Mouse (Mus musculus) liver, embryonic 11.5 days (tissue): ENCODE data around the gene Il22ra2. TPM values are rescaled to one million over a fixed set of nuclear protein-coding genes. Genes with fewer than 3 reads are reported as not detected.
"Not testable (repeated sequence)": the region's sequence is repeated elsewhere in the genome, so short reads cannot be mapped to it uniquely, and the experiment has no call there.

Experiments
- ATAC-seq: fragments of 200-750 bp; cut with Nextera tagmentation; replicated peaks from 2 replicates; pipeline ENCODE4 v1.8.0; 2017; ENCODE audit warnings: moderate number of reproducible peaks, mild to moderate bottlenecking, moderate TSS enrichment, moderate library complexity; ENCODE audit not compliant: low FRiP score
- DNase-seq: peaks from one replicate; pipeline ENCODE4 v3.0.0-alpha.2; 2017; ENCODE audit warnings: low spot score
- H3K27ac ChIP-seq: fragments of 300-500 bp; sonication (generic); 2 replicates; pipeline ENCODE4 v1.5.1; 2014; ENCODE audit warnings: mild to moderate bottlenecking, low read depth, low read length, control low read depth
- H3K27me3 ChIP-seq: fragments of 300-500 bp; sonication (generic); replicated peaks from 2 replicates; pipeline ENCODE4 v1.6.1; 2014; ENCODE audit warnings: low read length, mixed read lengths; ENCODE audit not compliant: control insufficient read depth, insufficient read depth
- H3K36me3 ChIP-seq: fragments of 300-500 bp; sonication (generic); 2 replicates; pipeline ENCODE4 v1.6.1; 2014; ENCODE audit warnings: mild to moderate bottlenecking, low read length, moderate library complexity, mixed read lengths; ENCODE audit not compliant: control insufficient read depth, insufficient read depth
- H3K4me1 ChIP-seq: fragments of 300-500 bp; sonication (generic); replicated peaks from 2 replicates; pipeline ENCODE4 v1.6.1; 2014; ENCODE audit warnings: low read length, mixed read lengths; ENCODE audit not compliant: control insufficient read depth, insufficient read depth
- H3K4me2 ChIP-seq: fragments of 300-500 bp; sonication (generic); 2 replicates; pipeline ENCODE4 v1.6.1; 2014; ENCODE audit warnings: mild to moderate bottlenecking, control low read depth, moderate library complexity
- H3K4me3 ChIP-seq: fragments of 300-500 bp; sonication (generic); 2 replicates; pipeline ENCODE4 v1.5.1; 2014; ENCODE audit warnings: low read depth, low read length, control low read depth
- H3K9ac ChIP-seq: fragments of 300-500 bp; sonication (generic); 2 replicates; pipeline ENCODE4 v1.6.1; 2014; ENCODE audit warnings: low read depth, low read length, control low read depth
- H3K9me3 ChIP-seq: fragments of 300-500 bp; sonication (generic); 2 replicates; pipeline ENCODE4 v1.6.1; 2016; ENCODE audit warnings: low read length, inconsistent platforms, mixed read lengths; ENCODE audit not compliant: control insufficient read depth
- WGBS: fragments of 180-500 bp; shearing (Covaris S2); extraction: QIAGEN DNeasy Blood & Tissue Kit; methylation state at CpG from one replicate; pipeline ENCODE4 v1.1.7; 2014; 5-methylcytosine and 5-hydroxymethylcytosine counted together
- polyA plus RNA-seq: library from polyadenylated mRNA; unstranded; fragments of >200 nt; fragmentation: Nextera tagmentation; extraction: Ambion mirVana; gene quantifications from 2 replicates; pipeline ENCODE4 v1.2.1, GENCODE M21; 2014

The Il22ra2 gene
- polyA plus RNA-seq, 1 experiment from 2014 or later = not detected

DNA sequence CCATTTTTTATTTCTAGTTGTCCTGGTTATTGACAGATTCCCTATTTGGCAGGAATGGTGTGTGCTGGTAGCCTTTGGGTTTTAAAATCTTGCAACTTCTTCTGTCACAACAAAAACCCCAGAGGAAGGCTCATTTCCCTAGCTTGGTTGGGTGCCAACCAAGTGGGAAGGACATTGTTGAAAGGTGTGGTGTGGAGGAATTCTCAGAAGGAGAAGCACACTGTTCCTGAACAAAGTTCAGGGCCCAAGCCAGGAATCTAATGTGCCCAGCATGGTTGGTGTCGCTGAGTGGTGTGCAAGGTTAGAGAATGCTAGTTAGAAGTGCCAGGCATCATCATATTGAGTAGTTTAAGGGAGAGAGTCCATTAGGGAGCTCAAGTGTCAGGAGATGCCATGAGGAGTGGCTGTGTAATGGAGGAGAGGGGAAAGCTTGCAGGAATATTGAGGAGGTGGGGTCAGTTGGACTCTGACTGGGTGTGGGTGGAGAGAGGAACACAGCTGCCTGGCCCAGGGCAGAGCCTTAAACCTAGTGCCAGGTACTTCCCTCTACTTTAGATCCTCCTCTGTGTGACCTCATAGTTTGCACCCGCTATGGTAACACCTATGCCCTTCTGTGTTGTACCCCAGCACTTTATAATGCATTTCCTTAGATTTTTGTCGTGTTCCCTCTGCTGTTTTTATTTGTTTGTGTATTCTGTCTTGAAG is 27.4 kb upstream of the Il22ra2 start:
- DNase-seq (no peak), ATAC-seq (no peak)
- Histone ChIP-seq H3K27me3 (no peaks in the 10 kb centered on the region), H3K4me3 (peak overlapping the region; percentile 78), H3K9ac (no peak overlapping the region), H3K36me3 (no peaks in the 10 kb centered on the region), H3K9me3 (no peaks in the 10 kb centered on the region), H3K4me1 (peaks cover 29% of the 10 kb centered on the region), H3K4me2 (peak overlapping the region; percentile 64), H3K27ac (no peak overlapping the region)
- WGBS = 79% methylated on average over 3 of the region's 3 CpGs

- DNase-seq (no peak), ATAC-seq (no peak)
- peaks cover 19% of the 10 kb centered on the region for H3K4me1 ChIP-seq
- no peak overlapping the region for H3K27ac ChIP-seq
- no peak overlapping the region for H3K4me2 ChIP-seq
- no peak overlapping the region for H3K9ac ChIP-seq
- H3K9me3 ChIP-seq = no peaks in the 10 kb centered on the region
- no peak overlapping the region for H3K4me3 ChIP-seq
- no peaks in the 10 kb centered on the region for H3K27me3 ChIP-seq
- 67% methylated on average over 4 of the region's 4 CpGs for WGBS
- H3K36me3 ChIP-seq = peaks cover 10% of the 10 kb centered on the region
Observed at GRCm38 (mm10) chr10:19596866-19597265, 24.9 kb upstream of the Il22ra2 start.

DNA sequence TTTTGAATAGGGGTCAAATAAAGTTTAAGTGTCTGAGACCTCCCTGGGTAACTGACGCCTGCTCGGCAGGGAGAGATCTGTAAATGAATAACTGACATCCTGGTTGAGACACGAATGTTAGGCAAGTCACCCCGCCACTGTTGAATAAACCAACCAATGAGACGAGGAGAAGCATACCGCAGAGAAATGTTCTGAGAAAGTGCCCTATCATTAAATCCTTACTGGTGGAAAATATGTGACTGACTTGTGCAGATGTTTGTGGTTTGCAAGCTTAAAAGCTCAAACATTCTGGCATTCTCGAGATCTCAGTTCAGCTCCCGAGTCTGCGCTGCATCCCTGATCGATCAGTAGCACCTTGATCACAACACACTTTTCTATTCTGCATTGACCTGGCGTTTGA is 23.7 kb upstream of the Il22ra2 start:
- 83% methylated on average over 11 of the region's 11 CpGs for WGBS
- H3K36me3 ChIP-seq = peaks cover 17% of the 10 kb centered on the region
- no peaks in the 10 kb centered on the region for H3K9me3 ChIP-seq
- ATAC-seq (no peak), DNase-seq (no peak)
- H3K4me3 ChIP-seq = no peak overlapping the region
- H3K9ac ChIP-seq = no peak overlapping the region
- H3K27me3 ChIP-seq = no peaks in the 10 kb centered on the region
- peaks cover 13% of the 10 kb centered on the region for H3K4me1 ChIP-seq
- H3K27ac ChIP-seq = no peak overlapping the region
- H3K4me2 ChIP-seq = no peak overlapping the region

DNA sequence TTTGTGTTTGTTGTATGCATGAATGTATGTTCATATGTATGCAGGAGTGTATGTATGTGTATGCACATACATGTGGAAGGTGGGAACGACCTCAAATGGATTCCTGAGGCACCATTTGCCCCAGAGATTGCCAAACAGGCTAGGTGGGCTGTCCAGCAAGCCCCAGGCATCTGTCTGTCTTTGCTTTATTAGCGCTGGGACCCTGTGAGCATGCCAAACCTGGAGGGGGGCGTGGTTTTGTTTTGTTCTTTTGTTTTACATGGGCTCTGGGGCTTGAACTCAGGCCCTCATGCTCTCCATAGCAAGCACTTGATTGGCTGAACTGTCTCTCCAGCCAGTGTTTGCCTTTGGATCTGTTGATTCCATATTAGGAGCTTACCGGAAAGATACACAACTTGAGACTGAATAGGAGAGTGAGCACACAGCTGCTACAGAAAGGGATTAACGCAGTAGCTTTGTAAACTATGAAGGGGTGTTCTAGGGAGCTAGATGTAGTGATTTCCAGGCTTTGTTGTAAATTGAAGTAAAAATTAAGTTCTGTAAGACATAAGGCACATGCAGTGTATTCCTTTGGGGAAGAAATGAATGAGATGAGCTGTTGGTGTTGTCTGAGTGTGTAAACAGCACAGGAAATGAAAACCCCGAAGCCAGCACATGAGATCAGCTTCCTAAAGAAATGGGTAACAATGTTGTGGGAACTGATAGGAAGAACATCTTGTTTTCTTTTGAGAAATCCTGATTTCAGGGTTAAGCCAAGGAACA is 22.3 kb upstream of the Il22ra2 start:
- no peaks in the 10 kb centered on the region for H3K27me3 ChIP-seq
- peaks cover 17% of the 10 kb centered on the region for H3K36me3 ChIP-seq
- ATAC-seq = no peak
- H3K9me3 ChIP-seq = no peaks in the 10 kb centered on the region
- H3K4me3 ChIP-seq = no peak overlapping the region
- no peak for DNase-seq
- 74% methylated on average over 6 of the region's 6 CpGs for WGBS
- no peak overlapping the region for H3K4me2 ChIP-seq
- H3K27ac ChIP-seq = no peak overlapping the region
- no peak overlapping the region for H3K9ac ChIP-seq
- peaks cover 6% of the 10 kb centered on the region for H3K4me1 ChIP-seq

DNA sequence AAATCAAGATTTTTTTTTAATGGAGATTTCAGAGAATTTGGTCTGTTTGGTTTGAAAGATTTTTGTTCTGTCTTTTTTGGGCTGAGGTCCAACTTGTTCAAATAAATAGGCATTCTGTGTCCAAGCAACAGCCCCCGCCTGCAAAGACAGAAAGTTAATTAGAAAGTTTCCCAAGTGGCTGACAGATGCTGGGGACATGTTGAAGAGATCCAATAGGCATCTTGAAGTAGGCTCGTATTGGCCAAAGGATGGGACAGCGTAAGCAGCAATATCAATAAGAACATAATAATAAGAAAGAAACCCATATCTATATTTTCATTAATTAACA is 21.7 kb upstream of the Il22ra2 start:
- WGBS = 90% methylated on average over 3 of the region's 3 CpGs
- H3K27ac ChIP-seq = no peak overlapping the region
- no peaks in the 10 kb centered on the region for H3K27me3 ChIP-seq
- DNase-seq (no peak), ATAC-seq (no peak)
- 0 out of 2 replicates have a peak, but pooled peaks cover 2% of the 10 kb centered on the region for H3K4me1 ChIP-seq
- no peak overlapping the region for H3K4me2 ChIP-seq
- H3K9ac ChIP-seq = no peak overlapping the region
- no peaks in the 10 kb centered on the region for H3K9me3 ChIP-seq
- H3K4me3 ChIP-seq = no peak overlapping the region
- H3K36me3 ChIP-seq = peaks cover 17% of the 10 kb centered on the region

DNA sequence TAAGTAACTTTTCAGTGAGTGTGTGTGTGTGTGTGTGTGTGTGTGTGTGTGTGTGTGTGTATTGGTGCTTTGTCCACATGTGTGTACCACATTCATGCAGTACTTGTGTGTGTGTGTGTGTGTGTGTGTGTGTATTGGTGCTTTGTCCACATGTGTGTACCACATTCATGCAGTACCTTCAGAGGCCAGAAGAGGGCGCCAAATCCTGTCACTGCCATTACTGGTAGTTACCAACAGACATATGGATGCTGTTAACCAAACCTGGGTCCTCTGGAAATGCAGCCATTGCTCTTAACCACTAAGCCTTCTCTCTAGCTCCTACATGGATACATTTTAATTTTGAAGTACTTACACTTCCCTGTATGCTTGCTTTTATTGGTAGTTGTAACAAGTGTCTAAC is 20.3 kb upstream of the Il22ra2 start:
- whole genome bisulfite sequencing = 12% methylated on average over 1 of the region's 1 CpGs
- H3K27ac ChIP-seq, H3K9ac ChIP-seq, H3K9me3 ChIP-seq, H3K27me3 ChIP-seq, H3K4me1 ChIP-seq, DNase-seq, H3K4me2 ChIP-seq, H3K4me3 ChIP-seq, ATAC-seq: not testable (repeated sequence)
- peaks cover 20% of the 10 kb centered on the region for H3K36me3 ChIP-seq

- Histone ChIP-seq H3K27ac (no peak overlapping the region), H3K9me3 (no peaks in the 10 kb centered on the region), H3K27me3 (no peaks in the 10 kb centered on the region), H3K4me2 (no peak overlapping the region), H3K9ac (no peak overlapping the region), H3K4me1 (no peaks in the 10 kb centered on the region), H3K36me3 (peaks cover 32% of the 10 kb centered on the region), H3K4me3 (no peak overlapping the region)
- WGBS = 87% methylated on average over 6 of the region's 6 CpGs
- DNase-seq (no peak), ATAC-seq (no peak)
Observed at GRCm38 (mm10) chr10:19603231-19603630, 18.6 kb upstream of the Il22ra2 start.

DNA sequence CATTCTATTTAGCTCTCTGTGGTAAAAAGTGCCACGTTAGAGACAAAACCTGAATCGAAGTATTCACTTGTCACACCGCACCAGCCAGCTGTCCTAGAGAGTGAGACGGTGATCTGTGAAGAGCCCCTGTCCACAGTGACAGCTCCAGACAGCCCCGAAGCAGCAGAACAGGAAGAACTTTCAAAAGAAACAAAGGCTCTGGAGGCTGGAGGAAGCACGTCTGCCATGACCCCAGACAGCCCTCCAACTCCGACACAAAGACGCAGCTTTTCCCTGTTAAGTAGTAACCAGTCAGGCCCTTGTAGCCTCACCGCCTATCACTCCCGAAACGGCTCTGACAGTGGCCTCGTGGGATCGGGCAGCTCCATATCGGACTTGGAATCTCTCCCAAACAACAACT is 12.7 kb upstream of the Il22ra2 start:
- Histone ChIP-seq H3K27me3 (no peaks in the 10 kb centered on the region), H3K9ac (no peak overlapping the region), H3K4me3 (no peak overlapping the region), H3K9me3 (no peaks in the 10 kb centered on the region), H3K4me2 (no peak overlapping the region), H3K36me3 (peaks cover 21% of the 10 kb centered on the region), H3K4me1 (no peaks in the 10 kb centered on the region), H3K27ac (no peak overlapping the region)
- DNase-seq (no peak), ATAC-seq (no peak)
- 78% methylated on average over 14 of the region's 14 CpGs for WGBS

- no peak overlapping the region for H3K4me3 ChIP-seq
Observed at GRCm38 (mm10) chr10:19611616-19612015, 10.2 kb upstream of the Il22ra2 start.

More at GRCm38 (mm10) chr10:19611616-19612015, 10.2 kb upstream of the Il22ra2 start:
- Histone ChIP-seq H3K36me3 (peaks cover 17% of the 10 kb centered on the region), H3K9ac (no peak overlapping the region), H3K27ac (no peak overlapping the region), H3K27me3 (no peaks in the 10 kb centered on the region), H3K9me3 (no peaks in the 10 kb centered on the region), H3K4me2 (no peak overlapping the region), H3K4me1 (no peaks in the 10 kb centered on the region)
- no peak for DNase-seq
- no peak for ATAC-seq
- WGBS = 50% methylated on average over 2 of the region's 2 CpGs
